Mouse (Mus musculus) hindbrain, postnatal 0 days (tissue): ENCODE data around the gene Col11a1. TPM values are rescaled to one million over a fixed set of nuclear protein-coding genes. Genes with fewer than 3 reads are reported as not detected.
A peak's percentile ranks its signal among the peaks of the same experiment; 100 is the strongest.

ENCODE experiments used
- ATAC-seq: fragments of 200-750 bp; cut with Nextera tagmentation; 2 replicates; pipeline ENCODE4 v1.8.0; 2017; ENCODE audit warnings: mild to moderate bottlenecking, moderate TSS enrichment, moderate library complexity
- DNase-seq: peaks from one replicate; pipeline ENCODE4 v3.0.0-alpha.2; 2015; ENCODE audit warnings: low spot score
- H3K27ac ChIP-seq: fragments of 300-500 bp; sonication (generic); 2 replicates; pipeline ENCODE4 v1.5.1; 2014; ENCODE audit warnings: mild to moderate bottlenecking
- H3K27me3 ChIP-seq: fragments of 300-500 bp; sonication (generic); 2 replicates; pipeline ENCODE4 v1.6.1; 2014; ENCODE audit warnings: low read length, mixed read lengths; ENCODE audit not compliant: insufficient read depth
- H3K36me3 ChIP-seq: fragments of 300-500 bp; sonication (generic); 2 replicates; pipeline ENCODE4 v1.6.1; 2014; ENCODE audit warnings: low read length, mixed read lengths; ENCODE audit not compliant: insufficient read depth
- H3K4me1 ChIP-seq: fragments of 300-500 bp; sonication (generic); 2 replicates; pipeline ENCODE4 v1.6.1; 2014; ENCODE audit warnings: antibody characterized with exemption, low read length, mixed read lengths; ENCODE audit not compliant: insufficient read depth
- H3K4me2 ChIP-seq: fragments of 300-500 bp; sonication (generic); 2 replicates; pipeline ENCODE4 v1.6.1; 2014; ENCODE audit warnings: low read depth, mild to moderate bottlenecking, low read length, moderate library complexity, mixed read lengths
- H3K4me3 ChIP-seq: fragments of 300-500 bp; sonication (generic); 2 replicates; pipeline ENCODE4 v1.5.1; 2014; ENCODE audit warnings: low read length
- H3K9ac ChIP-seq: fragments of 300-500 bp; sonication (generic); replicated peaks from 2 replicates; pipeline ENCODE4 v1.6.1; 2014; ENCODE audit warnings: mild to moderate bottlenecking, low read length, moderate library complexity, mixed read lengths
- H3K9me3 ChIP-seq: fragments of 300-500 bp; sonication (generic); 2 replicates; pipeline ENCODE4 v1.6.1; 2016; ENCODE audit warnings: low read length, mixed read lengths
- CTCF ChIP-seq: IDR thresholded peaks from 2 replicates; pipeline ENCODE4 v1.5.1; 2016; ENCODE audit warnings: antibody characterized with exemption, control low read depth, low read depth
- WGBS: fragments of 180-500 bp; shearing (Covaris S2); extraction: QIAGEN DNeasy Blood & Tissue Kit; methylation state at CpG from one replicate; pipeline ENCODE4 v1.1.7; 2014; 5-methylcytosine and 5-hydroxymethylcytosine counted together
- polyA plus RNA-seq: library from polyadenylated mRNA; unstranded; fragments of >200 nt; fragmentation: Nextera tagmentation; extraction: Ambion mirVana; gene quantifications from 2 replicates; pipeline ENCODE4 v1.2.1, GENCODE M21; 2015
- total RNA-seq: library from RNA; depleted of rRNA; stranded (reverse); fragments of >200 nt; gene quantifications from 2 replicates; pipeline ENCODE4 v1.2.3, GENCODE M21; 2014

Col11a1 gene
- total and polyA plus RNA-seq, 2 experiments from 2014 or later, result 8.9 to 17.8 TPM

DNA sequence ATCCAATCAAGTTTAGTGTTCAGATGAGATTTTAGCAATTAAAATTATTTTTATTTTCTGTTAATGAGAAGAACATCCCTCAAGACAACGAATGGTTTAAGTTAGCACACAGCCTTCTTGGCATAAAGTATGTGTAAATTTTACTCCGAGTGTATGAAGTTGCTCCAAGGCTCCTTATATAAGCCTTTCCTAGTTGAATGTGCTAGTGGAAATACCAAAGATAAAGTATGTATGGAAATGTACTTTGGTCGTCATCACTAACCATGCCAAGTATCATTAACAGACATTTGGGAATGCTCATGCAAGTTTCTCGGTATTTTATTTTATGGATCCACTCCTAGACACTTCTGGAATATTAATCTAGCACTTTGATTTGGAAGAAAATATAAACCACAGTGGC is 34.8 kb downstream of the Col11a1 start:
- 85% methylated on average over 4 of the region's 4 CpGs for WGBS
- Histone ChIP-seq H3K27ac (no peak overlapping the region), H3K4me3 (no peak overlapping the region), H3K9ac (no peak overlapping the region), H3K27me3 (no peaks in the 10 kb centered on the region), H3K4me1 (no peaks in the 10 kb centered on the region), H3K9me3 (no peaks in the 10 kb centered on the region), H3K4me2 (no peak overlapping the region), H3K36me3 (peaks cover 4% of the 10 kb centered on the region; the same call in 1 of the 2 replicates)
- DNase-seq (no peak), ATAC-seq (no peak)
- TF ChIP-seq CTCF, result no peak

- ATAC-seq (0 out of 2 replicates have a peak, but pooled peaks have one; percentile 51), DNase-seq (peak; percentile 6)
- Histone ChIP-seq H3K9me3 (no peaks in the 10 kb centered on the region), H3K36me3 (peaks cover 4% of the 10 kb centered on the region; the same call in 1 of the 2 replicates), H3K4me3 (no peak overlapping the region), H3K27ac (no peak overlapping the region), H3K4me2 (peak overlapping the region; percentile 36), H3K27me3 (no peaks in the 10 kb centered on the region), H3K4me1 (no peaks in the 10 kb centered on the region), H3K9ac (no peak overlapping the region)
- 45% methylated on average over 4 of the region's 4 CpGs for WGBS
- no peak for TF ChIP-seq CTCF
These were observed 35.2 kb downstream of the Col11a1 start for GRCm38 (mm10) chr3:114065587-114065986.

DNA sequence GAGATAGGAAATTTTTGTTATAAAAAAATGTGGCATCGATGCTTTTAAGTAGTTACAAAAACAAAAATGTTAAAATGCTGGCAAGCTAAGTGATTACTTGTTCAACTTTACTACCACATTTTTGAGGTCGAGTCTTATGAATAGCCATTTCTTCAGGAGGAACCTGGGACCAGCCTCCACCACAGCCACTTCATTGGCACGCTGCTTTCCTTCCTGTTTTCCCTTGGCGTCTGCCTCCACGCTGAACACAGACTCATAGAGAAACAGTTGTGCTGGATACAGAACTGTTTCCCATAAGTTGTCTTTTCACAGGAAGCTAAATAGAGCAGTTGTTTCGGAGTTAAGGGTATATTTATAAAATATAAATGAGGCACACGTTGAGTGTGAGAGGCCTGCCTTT is 69.0 kb downstream of the Col11a1 start:
- H3K36me3 ChIP-seq, result no peaks in the 10 kb centered on the region
- H3K9ac ChIP-seq, result no peak overlapping the region
- TF ChIP-seq CTCF, result no peak
- no peak overlapping the region for H3K4me3 ChIP-seq
- no peak overlapping the region for H3K4me2 ChIP-seq
- no peaks in the 10 kb centered on the region for H3K9me3 ChIP-seq
- no peaks in the 10 kb centered on the region for H3K4me1 ChIP-seq
- ATAC-seq (no peak), DNase-seq (no peak)
- no peaks in the 10 kb centered on the region for H3K27me3 ChIP-seq
- 73% methylated on average over 7 of the region's 7 CpGs for WGBS
- no peak overlapping the region for H3K27ac ChIP-seq

DNA sequence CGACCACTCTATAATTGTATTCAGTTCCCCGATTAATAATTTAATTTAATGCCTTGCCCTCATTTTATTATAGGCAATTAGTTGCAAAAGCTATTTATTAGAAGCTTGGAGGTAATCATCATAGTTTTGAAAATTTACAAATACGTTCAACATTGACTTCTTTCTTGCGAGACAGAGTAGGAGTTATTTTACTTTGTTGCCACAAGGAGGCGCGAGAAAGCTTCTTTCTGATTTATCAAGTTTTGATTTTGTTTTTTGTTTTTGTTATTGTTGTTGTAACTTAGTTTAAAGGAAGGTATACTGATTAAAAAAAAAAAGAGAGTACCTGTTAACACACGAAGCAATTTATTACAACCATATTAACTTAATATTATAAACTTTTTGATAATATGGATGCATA is 76.8 kb downstream of the Col11a1 start:
- 29% methylated on average over 7 of the region's 7 CpGs for WGBS
- no peak overlapping the region for H3K4me3 ChIP-seq
- H3K27ac ChIP-seq, result no peak overlapping the region
- no peaks in the 10 kb centered on the region for H3K27me3 ChIP-seq
- H3K4me1 ChIP-seq, result no peaks in the 10 kb centered on the region
- no peak overlapping the region for H3K9ac ChIP-seq
- H3K4me2 ChIP-seq, result no peak overlapping the region
- ATAC-seq, result no peak
- no peaks in the 10 kb centered on the region for H3K9me3 ChIP-seq
- TF ChIP-seq CTCF, result peak; percentile 61
- no peaks in the 10 kb centered on the region for H3K36me3 ChIP-seq
- peak; percentile 57 for DNase-seq

DNA sequence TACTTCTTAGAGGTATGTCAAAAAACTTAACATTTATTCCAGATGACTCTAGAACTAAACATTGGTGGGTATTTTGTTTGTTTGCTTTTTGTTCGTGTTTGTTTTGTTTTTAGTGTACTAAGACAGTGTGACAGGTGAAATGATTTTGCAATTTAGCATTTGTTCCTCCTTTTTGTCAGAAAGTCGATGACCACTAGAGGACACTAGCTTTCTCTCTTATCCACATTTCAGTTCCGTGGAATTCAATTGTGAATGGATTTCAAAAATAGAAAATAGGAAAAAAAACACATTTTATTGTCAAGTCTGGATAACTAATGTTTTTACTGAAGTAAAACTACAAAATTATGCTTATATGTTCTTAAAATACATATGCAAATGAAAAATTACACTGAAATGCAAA is 116.8 kb downstream of the Col11a1 start:
- Histone ChIP-seq H3K36me3 (no peaks in the 10 kb centered on the region), H3K4me1 (no peaks in the 10 kb centered on the region), H3K9ac (no peak overlapping the region), H3K27ac (no peak overlapping the region), H3K4me2 (no peak overlapping the region), H3K27me3 (no peaks in the 10 kb centered on the region), H3K4me3 (no peak overlapping the region), H3K9me3 (no peaks in the 10 kb centered on the region)
- 20% methylated on average over 3 of the region's 3 CpGs for WGBS
- no peak for ATAC-seq
- DNase-seq, result peak; percentile 59
- TF ChIP-seq CTCF, result peak; percentile 76

GRCm38 (mm10) chr3:114197964-114198750 is 167.8 kb downstream of the Col11a1 start:
- TF ChIP-seq CTCF, result no peak
- H3K4me1 ChIP-seq, result no peaks in the 10 kb centered on the region

GRCm38 (mm10) chr3:114212255-114212654 is 181.9 kb downstream of the Col11a1 start:
- no peak overlapping the region for H3K27ac ChIP-seq
- no peaks in the 10 kb centered on the region for H3K27me3 ChIP-seq
- H3K4me3 ChIP-seq, result no peak overlapping the region
- 87% methylated on average over 4 of the region's 4 CpGs for WGBS
- TF ChIP-seq CTCF, result no peak
- no peak for DNase-seq
- no peak overlapping the region for H3K4me2 ChIP-seq
- no peaks in the 10 kb centered on the region for H3K4me1 ChIP-seq
- H3K9me3 ChIP-seq, result no peaks in the 10 kb centered on the region
- no peak overlapping the region for H3K9ac ChIP-seq
- no peak for ATAC-seq
- H3K36me3 ChIP-seq, result no peaks in the 10 kb centered on the region

More at GRCm38 (mm10) chr3:114197964-114198750, 167.8 kb downstream of the Col11a1 start:
- ATAC-seq (no peak), DNase-seq (no peak)
- Histone ChIP-seq H3K4me2 (no peak overlapping the region), H3K36me3 (no peaks in the 10 kb centered on the region), H3K9me3 (no peaks in the 10 kb centered on the region), H3K27ac (no peak overlapping the region), H3K4me3 (no peak overlapping the region), H3K9ac (no peak overlapping the region), H3K27me3 (no peaks in the 10 kb centered on the region)
- 88% methylated on average over 6 of the region's 6 CpGs for WGBS
